Mouse (Mus musculus) embryonic fibroblast, embryonic 13.5 days (primary cell): ENCODE results near the gene Cdh23.

Source experiments
- CTCF ChIP-seq: IDR thresholded peaks from 2 replicates; pipeline ENCODE4 v1.5.1; 2011; ENCODE audit warnings: mild to moderate bottlenecking, control low read depth, low read length, moderate library complexity, borderline replicate concordance; ENCODE audit not compliant: insufficient read depth
- POLR2A ChIP-seq: IDR thresholded peaks from 2 replicates; pipeline ENCODE4 v1.6.1; 2011; ENCODE audit warnings: low read depth, mild to moderate bottlenecking, control low read depth, low read length, moderate library complexity

DNA sequence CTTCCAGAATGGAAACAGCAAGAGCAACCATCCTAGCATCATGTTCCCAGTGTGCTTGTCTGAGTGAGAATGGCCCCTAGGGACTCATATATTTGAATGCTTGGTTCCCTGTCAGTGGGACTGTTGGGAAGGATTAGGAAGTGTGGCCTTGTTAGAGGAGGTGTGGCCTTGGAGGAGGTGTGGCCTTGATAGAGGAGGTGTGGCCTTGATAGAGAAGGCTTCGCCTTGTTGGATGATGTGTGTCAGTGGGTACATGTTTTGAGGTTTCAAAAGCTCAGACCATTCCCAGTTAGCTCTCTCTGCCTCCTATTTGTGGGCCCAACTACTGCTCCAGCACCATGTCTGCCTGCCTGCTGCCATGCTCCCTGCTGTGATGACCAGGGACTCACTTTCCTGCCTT lies 105.0 kb downstream of the Cdh23 start:
- TF ChIP-seq CTCF (no peak), POLR2A (no peak)
